Mouse (Mus musculus): ENCODE measurements around the gene P4ha2. TPM values are rescaled to one million over a fixed set of nuclear protein-coding genes. Genes with fewer than 3 reads are reported as not detected.

The P4ha2 gene
- polyA plus RNA-seq, 1 experiment: 23.4 TPM

- no peak for DNase-seq
- WGBS: 86% methylated on average over 7 of the region's 7 CpGs
- H3K4me3 ChIP-seq (ENCODE audit: insufficient read depth, low read depth, low read length): no peak overlapping the region
- H3K27ac ChIP-seq (ENCODE audit: insufficient read depth, low read depth, low read length): no peak overlapping the region
- H3K4me1 ChIP-seq (ENCODE audit: control insufficient read depth, insufficient read depth, low read length): no peaks in the 10 kb centered on the region
- TF ChIP-seq CTCF (conservative IDR thresholded peaks at IDR 0.05; ENCODE audit: insufficient read depth, insufficient read length, low read depth, low read length): no peak
- TF ChIP-seq POLR2A (IDR thresholded peaks at IDR 0.05; ENCODE audit: low read depth, low read length): no peak
- no peaks in the 10 kb centered on the region for H3K27me3 ChIP-seq (replicated peaks; ENCODE audit: control insufficient read depth, insufficient read depth, low read length)
- no peaks in the 10 kb centered on the region for H3K36me3 ChIP-seq (ENCODE audit: control insufficient read depth, insufficient read depth, low read length)
These were observed 41.5 kb downstream of the P4ha2 start for GRCm38 (mm10) chr11:54141200-54141971.

- no peaks in the 10 kb centered on the region for H3K4me1 ChIP-seq (ENCODE audit: control insufficient read depth, insufficient read depth, low read length)
- H3K27me3 ChIP-seq (replicated peaks; ENCODE audit: control insufficient read depth, insufficient read depth, low read length): no peaks in the 10 kb centered on the region
- no peak overlapping the region for H3K27ac ChIP-seq (ENCODE audit: insufficient read depth, low read depth, low read length)
- no peaks in the 10 kb centered on the region for H3K36me3 ChIP-seq (ENCODE audit: control insufficient read depth, insufficient read depth, low read length)
- peak; percentile 62 for DNase-seq
- TF ChIP-seq CTCF (conservative IDR thresholded peaks at IDR 0.05; ENCODE audit: insufficient read depth, insufficient read length, low read depth, low read length) (peak; percentile 92), POLR2A (IDR thresholded peaks at IDR 0.05; ENCODE audit: low read depth, low read length) (no peak)
- WGBS: 39% methylated on average over 3 of the region's 3 CpGs
- no peak overlapping the region for H3K4me3 ChIP-seq (ENCODE audit: insufficient read depth, low read depth, low read length)
These were observed 45.0 kb downstream of the P4ha2 start for GRCm38 (mm10) chr11:54144886-54145285.

- TF ChIP-seq CTCF (conservative IDR thresholded peaks at IDR 0.05; ENCODE audit: insufficient read depth, insufficient read length, low read depth, low read length): no peak
- TF ChIP-seq POLR2A (IDR thresholded peaks at IDR 0.05; ENCODE audit: low read depth, low read length): no peak
- no peaks in the 10 kb centered on the region for H3K4me1 ChIP-seq (ENCODE audit: control insufficient read depth, insufficient read depth, low read length)
- H3K27me3 ChIP-seq (replicated peaks; ENCODE audit: control insufficient read depth, insufficient read depth, low read length): no peaks in the 10 kb centered on the region
- no peak for DNase-seq
- WGBS: 73% methylated on average over 6 of the region's 6 CpGs
- no peak overlapping the region for H3K27ac ChIP-seq (ENCODE audit: insufficient read depth, low read depth, low read length)
- H3K4me3 ChIP-seq (ENCODE audit: insufficient read depth, low read depth, low read length): no peak overlapping the region
- H3K36me3 ChIP-seq (ENCODE audit: control insufficient read depth, insufficient read depth, low read length): no peaks in the 10 kb centered on the region
These were observed 46.1 kb downstream of the P4ha2 start for GRCm38 (mm10) chr11:54145990-54146389.

- Histone ChIP-seq H3K27me3 (replicated peaks; ENCODE audit: control insufficient read depth, insufficient read depth, low read length) (no peaks in the 10 kb centered on the region), H3K36me3 (ENCODE audit: control insufficient read depth, insufficient read depth, low read length) (no peaks in the 10 kb centered on the region), H3K27ac (ENCODE audit: insufficient read depth, low read depth, low read length) (no peak overlapping the region), H3K4me3 (ENCODE audit: insufficient read depth, low read depth, low read length) (no peak overlapping the region), H3K4me1 (ENCODE audit: control insufficient read depth, insufficient read depth, low read length) (no peaks in the 10 kb centered on the region)
- DNase-seq: no peak
- 77% methylated on average over 3 of the region's 3 CpGs for WGBS
- TF ChIP-seq POLR2A (IDR thresholded peaks at IDR 0.05; ENCODE audit: low read depth, low read length) (no peak), CTCF (conservative IDR thresholded peaks at IDR 0.05; ENCODE audit: insufficient read depth, insufficient read length, low read depth, low read length) (no peak)
These were observed 50.0 kb downstream of the P4ha2 start for GRCm38 (mm10) chr11:54149791-54150465.

GRCm38 (mm10) chr11:54151141-54151540 lies 51.2 kb downstream of the P4ha2 start:
- Histone ChIP-seq H3K27me3 (replicated peaks; ENCODE audit: control insufficient read depth, insufficient read depth, low read length) (no peaks in the 10 kb centered on the region), H3K4me3 (ENCODE audit: insufficient read depth, low read depth, low read length) (no peak overlapping the region), H3K36me3 (ENCODE audit: control insufficient read depth, insufficient read depth, low read length) (no peaks in the 10 kb centered on the region), H3K27ac (ENCODE audit: insufficient read depth, low read depth, low read length) (no peak overlapping the region), H3K4me1 (ENCODE audit: control insufficient read depth, insufficient read depth, low read length) (no peaks in the 10 kb centered on the region)
- WGBS: 46% methylated on average over 7 of the region's 7 CpGs
- no peak for TF ChIP-seq POLR2A (IDR thresholded peaks at IDR 0.05; ENCODE audit: low read depth, low read length)
- DNase-seq: no peak

GRCm38 (mm10) chr11:54152957-54153356 lies 53.1 kb downstream of the P4ha2 start:
- Histone ChIP-seq H3K27me3 (replicated peaks; ENCODE audit: control insufficient read depth, insufficient read depth, low read length) (no peaks in the 10 kb centered on the region), H3K4me1 (ENCODE audit: control insufficient read depth, insufficient read depth, low read length) (no peaks in the 10 kb centered on the region), H3K27ac (ENCODE audit: insufficient read depth, low read depth, low read length) (no peak overlapping the region), H3K4me3 (ENCODE audit: insufficient read depth, low read depth, low read length) (no peak overlapping the region), H3K36me3 (ENCODE audit: control insufficient read depth, insufficient read depth, low read length) (no peaks in the 10 kb centered on the region)
- no peak for TF ChIP-seq POLR2A (IDR thresholded peaks at IDR 0.05; ENCODE audit: low read depth, low read length)
- no peak for TF ChIP-seq CTCF (conservative IDR thresholded peaks at IDR 0.05; ENCODE audit: insufficient read depth, insufficient read length, low read depth, low read length)
- WGBS: 79% methylated on average over 3 of the region's 3 CpGs
- no peak for DNase-seq

- Histone ChIP-seq H3K27me3 (replicated peaks; ENCODE audit: control insufficient read depth, insufficient read depth, low read length) (no peaks in the 10 kb centered on the region), H3K4me3 (ENCODE audit: insufficient read depth, low read depth, low read length) (no peak overlapping the region), H3K27ac (ENCODE audit: insufficient read depth, low read depth, low read length) (no peak overlapping the region), H3K36me3 (ENCODE audit: control insufficient read depth, insufficient read depth, low read length) (no peaks in the 10 kb centered on the region), H3K4me1 (ENCODE audit: control insufficient read depth, insufficient read depth, low read length) (no peaks in the 10 kb centered on the region)
- DNase-seq: peak; percentile 73
- WGBS: 78% methylated on average over 6 of the region's 6 CpGs
- no peak for TF ChIP-seq POLR2A (IDR thresholded peaks at IDR 0.05; ENCODE audit: low read depth, low read length)
These were observed 56.0 kb downstream of the P4ha2 start for GRCm38 (mm10) chr11:54155864-54156263.
